Mouse (Mus musculus) heart, adult 2 months (tissue): ENCODE measurements around the gene Thsd4.

Experiments used
- CTCF ChIP-seq: fragments of 200-600 bp; IDR thresholded peaks from 2 replicates; pipeline ENCODE4 v1.8.1; 2022; ENCODE audit warnings: antibody characterized with exemption, mild to moderate bottlenecking, moderate library complexity
- POLR2A ChIP-seq: fragments of 200-500 bp; IDR thresholded peaks from 2 replicates; pipeline ENCODE4 v1.6.1; 2011; ENCODE audit warnings: mild to moderate bottlenecking, low read depth, low read length, control low read depth; ENCODE audit not compliant: insufficient read depth

- TF ChIP-seq POLR2A = no peak
- no peak for TF ChIP-seq CTCF
These were observed 439.7 kb downstream of the Thsd4 start for GRCm38 (mm10) chr9:60082107-60082581.
